Mouse (Mus musculus) lung, embryonic 15.5 days (tissue): Measurements from ENCODE around the gene Thra. TPM values are rescaled to one million over a fixed set of nuclear protein-coding genes. Genes with fewer than 3 reads are reported as not detected.

Source experiments
- ATAC-seq: fragments of 200-750 bp; cut with Nextera tagmentation; 2 replicates; pipeline ENCODE4 v1.8.0; 2017; ENCODE audit warnings: moderate number of reproducible peaks, borderline replicate concordance; ENCODE audit not compliant: low FRiP score, low TSS enrichment; ENCODE audit errors: extremely low read depth
- H3K27ac ChIP-seq: fragments of 300-500 bp; sonication (generic); 2 replicates; pipeline ENCODE4 v1.5.1; 2015; ENCODE audit warnings: moderate library complexity, mild to moderate bottlenecking, inconsistent platforms
- H3K27me3 ChIP-seq: fragments of 300-500 bp; sonication (generic); 2 replicates; pipeline ENCODE4 v1.6.1; 2015; ENCODE audit warnings: inconsistent platforms
- H3K36me3 ChIP-seq: fragments of 300-500 bp; sonication (generic); 2 replicates; pipeline ENCODE4 v1.6.1; 2015; ENCODE audit warnings: inconsistent platforms
- H3K4me1 ChIP-seq: fragments of 300-500 bp; sonication (generic); 2 replicates; pipeline ENCODE4 v1.6.1; 2015; ENCODE audit warnings: inconsistent platforms
- H3K4me2 ChIP-seq: fragments of 300-500 bp; sonication (generic); 2 replicates; pipeline ENCODE4 v1.6.1; 2015; ENCODE audit warnings: inconsistent platforms, mild to moderate bottlenecking, moderate library complexity
- H3K4me3 ChIP-seq: fragments of 300-500 bp; sonication (generic); 2 replicates; pipeline ENCODE4 v1.5.1; 2015; ENCODE audit warnings: mild to moderate bottlenecking, inconsistent platforms
- H3K9ac ChIP-seq: fragments of 300-500 bp; sonication (generic); 2 replicates; pipeline ENCODE4 v1.6.1; 2015; ENCODE audit warnings: inconsistent platforms
- H3K9me3 ChIP-seq: fragments of 300-500 bp; sonication (generic); 2 replicates; pipeline ENCODE4 v1.6.1; 2016; ENCODE audit warnings: inconsistent platforms
- WGBS: fragments of 180-500 bp; shearing (Covaris S2); methylation state at CpG from one replicate; pipeline ENCODE4 v1.1.7; 2015; 5-methylcytosine and 5-hydroxymethylcytosine counted together
- polyA plus RNA-seq: library from polyadenylated mRNA; unstranded; fragments of >200 nt; fragmentation: Nextera tagmentation; extraction: Ambion mirVana; gene quantifications from 2 replicates; pipeline ENCODE4 v1.2.1, GENCODE M21; 2015

Thra gene
- polyA plus RNA-seq, 1 experiment from 2014 or later: 35.6 TPM

DNA sequence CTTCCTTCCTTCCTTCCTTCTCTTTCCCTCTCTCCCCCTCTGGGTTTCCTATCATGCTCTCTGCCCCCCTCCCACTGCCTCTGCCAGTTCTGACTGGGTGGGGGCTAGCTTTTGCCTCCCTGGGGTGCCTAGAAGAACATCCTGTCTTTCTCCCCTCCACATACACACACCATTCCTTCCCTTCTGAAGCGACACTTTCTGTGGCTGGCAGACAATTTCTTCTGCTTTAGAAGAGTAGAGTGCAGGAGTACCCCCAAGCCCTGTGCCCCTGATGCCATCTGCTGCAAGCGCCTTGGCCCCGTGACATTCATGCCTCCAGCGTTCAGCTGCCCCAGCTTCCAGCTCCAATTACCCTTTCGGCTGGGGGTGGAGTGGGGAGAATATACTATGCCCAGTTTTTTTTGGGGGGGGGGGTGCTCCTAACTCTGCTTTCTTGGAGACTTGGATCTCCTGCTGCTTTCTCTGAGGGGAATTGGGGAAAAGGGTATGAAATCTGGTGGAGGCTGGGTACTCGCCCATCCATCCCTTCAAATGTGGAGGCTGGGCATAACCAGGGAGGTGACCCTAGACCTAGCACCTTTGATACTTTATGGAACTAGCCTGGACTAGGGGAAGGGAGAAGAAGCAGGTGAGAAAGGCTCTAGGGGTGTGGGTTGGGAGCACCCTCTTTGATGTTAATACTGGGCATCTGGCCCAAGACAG, 7.5 kb downstream of the Thra start:
- Histone ChIP-seq H3K4me3 (no peak overlapping the region), H3K9me3 (no peaks in the 10 kb centered on the region), H3K9ac (peak overlapping the region; percentile 20; the same call in 1 of the 2 replicates), H3K27me3 (no peaks in the 10 kb centered on the region), H3K27ac (peak overlapping the region; percentile 93), H3K36me3 (no peaks in the 10 kb centered on the region), H3K4me2 (peak overlapping the region; percentile 41), H3K4me1 (peaks cover 98% of the 10 kb centered on the region)
- WGBS: 25% methylated on average over 6 of the region's 6 CpGs
- no peak for ATAC-seq

DNA sequence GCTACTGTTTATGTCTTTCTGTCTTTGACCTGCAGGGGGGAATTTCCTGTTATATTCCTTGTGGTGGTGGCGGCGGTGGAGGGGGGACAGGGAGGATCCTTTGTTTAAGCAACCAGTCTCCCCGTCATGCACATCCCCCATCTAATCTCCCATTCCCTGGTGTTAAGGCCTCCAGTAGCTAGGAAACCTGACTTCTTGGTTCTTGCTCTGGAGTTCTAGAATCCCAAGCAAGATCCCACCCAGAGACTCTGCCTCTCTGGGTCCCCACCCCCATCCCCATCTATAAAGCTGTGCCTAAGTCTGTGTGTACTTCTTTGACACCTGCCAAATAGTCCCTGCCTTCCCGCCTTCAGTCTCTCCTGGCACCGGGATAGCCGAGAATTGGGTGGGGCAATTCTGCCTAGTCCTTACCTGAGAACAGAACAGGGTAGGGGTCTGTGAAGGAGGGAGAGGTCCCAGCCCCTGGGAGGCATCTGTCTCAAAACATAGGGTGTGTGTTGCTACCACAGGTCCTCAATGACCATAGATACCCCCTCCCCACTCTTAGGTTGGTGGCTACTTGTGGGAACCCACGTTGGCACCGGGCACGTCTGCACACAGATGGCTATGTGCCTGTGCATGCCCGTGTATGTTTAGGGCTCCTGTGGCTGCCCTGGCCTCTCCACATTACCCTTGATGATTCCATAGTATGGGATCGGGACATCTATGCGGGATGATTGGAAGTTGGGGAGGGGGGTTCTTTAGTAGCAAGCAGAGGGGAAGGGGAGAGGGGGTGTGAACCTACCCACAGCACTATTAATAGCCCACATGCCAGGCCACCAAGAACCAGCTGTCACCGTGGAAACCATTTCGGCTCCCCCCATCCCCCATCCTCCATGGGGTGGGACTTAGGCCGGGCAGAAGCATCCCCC, 8.3 kb downstream of the Thra start:
- Histone ChIP-seq H3K4me1 (peaks cover 98% of the 10 kb centered on the region), H3K36me3 (0 out of 2 replicates have a peak, but pooled peaks cover 3% of the 10 kb centered on the region), H3K27me3 (no peaks in the 10 kb centered on the region), H3K4me3 (no peak overlapping the region), H3K27ac (peak overlapping the region; percentile 93), H3K4me2 (peak overlapping the region; percentile 41), H3K9me3 (no peaks in the 10 kb centered on the region), H3K9ac (peak overlapping the region; percentile 20; the same call in 1 of the 2 replicates)
- ATAC-seq: no peak
- WGBS: 23% methylated on average over 15 of the region's 15 CpGs

DNA sequence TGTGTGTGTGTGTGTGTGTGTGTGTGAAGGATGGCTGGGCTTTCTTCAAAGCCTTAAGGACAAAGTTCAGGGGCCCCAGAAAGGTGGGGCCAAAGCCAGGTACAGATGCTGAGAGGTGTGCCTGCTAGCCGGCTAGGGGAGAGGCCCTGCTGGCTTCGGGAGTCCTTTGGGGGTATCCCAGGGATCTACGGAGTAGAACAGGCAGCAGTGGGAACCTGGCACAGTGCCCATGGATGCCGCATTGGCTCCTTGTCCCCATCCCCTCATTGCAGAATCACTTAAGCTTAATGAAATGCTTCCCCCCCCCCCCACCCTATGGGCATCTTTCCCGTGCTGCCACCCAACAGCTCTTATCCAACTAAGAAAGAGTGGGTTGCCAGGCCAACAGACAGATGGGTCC, 9.3 kb downstream of the Thra start:
- Histone ChIP-seq H3K4me1 (peaks cover 98% of the 10 kb centered on the region), H3K9ac (no peak overlapping the region), H3K36me3 (0 out of 2 replicates have a peak, but pooled peaks cover 8% of the 10 kb centered on the region), H3K27me3 (no peaks in the 10 kb centered on the region), H3K9me3 (no peaks in the 10 kb centered on the region), H3K4me3 (no peak overlapping the region), H3K4me2 (peak overlapping the region; percentile 41; the same call in 1 of the 2 replicates), H3K27ac (peak overlapping the region; percentile 93)
- no peak for ATAC-seq
- 17% methylated on average over 5 of the region's 5 CpGs for WGBS

DNA sequence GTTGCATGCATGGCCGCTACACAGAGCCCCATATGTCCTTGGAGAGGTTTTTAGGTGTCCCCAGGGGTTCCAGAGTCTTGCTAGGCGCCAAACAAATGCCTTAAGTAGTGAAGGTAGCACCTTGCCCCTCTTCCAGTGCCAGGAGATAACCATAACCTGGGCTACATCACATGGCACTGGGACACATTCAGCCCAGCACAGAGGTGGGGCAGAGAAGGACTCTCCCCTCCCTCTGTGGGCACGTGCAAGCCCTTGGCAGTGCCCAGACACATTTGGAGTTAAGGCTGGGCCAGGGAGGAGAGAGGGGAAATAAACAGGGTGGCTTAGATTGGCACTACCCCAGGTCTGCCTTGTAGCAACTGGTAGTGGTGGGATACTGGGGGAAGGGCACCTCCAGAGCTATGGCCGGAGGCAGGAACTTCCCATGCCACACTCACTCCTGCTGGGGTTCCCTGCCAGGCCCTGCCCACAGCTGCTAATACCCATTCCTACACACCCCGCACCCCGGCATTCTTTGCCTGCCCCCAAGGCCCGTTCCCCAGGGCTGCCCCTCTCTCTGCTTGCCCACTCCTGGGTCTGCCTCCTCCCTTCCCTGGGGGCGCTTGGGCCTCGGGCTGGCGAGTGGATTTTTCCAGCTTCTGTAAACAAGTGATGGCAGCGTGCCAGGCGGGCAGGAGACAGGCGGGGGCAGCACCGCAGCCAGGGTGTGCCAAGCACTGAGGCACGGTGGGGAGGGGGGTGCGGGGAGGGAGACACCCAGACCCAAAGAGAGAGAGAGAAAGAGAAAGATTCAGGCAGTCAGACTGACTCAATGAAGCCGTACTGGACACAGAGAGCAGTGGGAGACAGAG, 10.1 kb downstream of the Thra start:
- Histone ChIP-seq H3K9me3 (no peaks in the 10 kb centered on the region), H3K4me3 (no peak overlapping the region), H3K4me1 (peaks cover 93% of the 10 kb centered on the region), H3K27me3 (no peaks in the 10 kb centered on the region), H3K36me3 (peaks cover 8% of the 10 kb centered on the region; the same call in 1 of the 2 replicates), H3K27ac (peak overlapping the region; percentile 93), H3K4me2 (peak overlapping the region; percentile 49), H3K9ac (peak overlapping the region; percentile 25; the same call in 1 of the 2 replicates)
- peak; percentile 56 for ATAC-seq
- WGBS: 14% methylated on average over 17 of the region's 17 CpGs

DNA sequence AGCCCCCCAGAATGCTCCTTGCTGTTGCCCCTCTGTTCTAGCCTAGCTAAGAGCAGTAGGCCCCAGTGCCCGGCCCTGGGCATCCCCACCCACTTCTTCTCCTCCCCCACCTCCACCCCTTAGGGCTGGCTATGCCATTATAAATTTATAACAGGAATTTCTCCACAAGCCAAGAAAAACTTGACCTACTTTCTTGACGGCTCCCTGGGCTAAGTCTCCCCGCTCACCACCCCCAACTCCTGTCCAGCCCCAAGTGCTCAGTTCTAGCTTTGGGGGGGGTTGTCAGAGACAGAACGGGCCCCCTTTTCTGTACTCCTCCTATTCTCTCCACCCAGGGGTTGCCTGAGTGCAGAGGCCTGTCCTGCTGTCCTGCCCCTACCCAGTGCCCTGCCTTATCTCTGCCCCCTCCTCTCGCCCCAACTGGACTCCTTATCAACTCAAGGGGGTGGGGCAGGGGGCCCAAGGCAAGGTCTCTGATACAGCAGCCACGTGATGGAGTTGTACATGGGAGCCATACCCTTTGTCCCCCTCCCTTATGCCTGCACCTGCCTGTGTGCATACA, 10.9 kb downstream of the Thra start:
- peak overlapping the region; percentile 25; the same call in 1 of the 2 replicates for H3K9ac ChIP-seq
- peaks cover 86% of the 10 kb centered on the region for H3K4me1 ChIP-seq
- peaks cover 15% of the 10 kb centered on the region for H3K36me3 ChIP-seq
- 9% methylated on average over 6 of the region's 6 CpGs for WGBS
- H3K9me3 ChIP-seq: no peaks in the 10 kb centered on the region
- peak overlapping the region; percentile 93 for H3K27ac ChIP-seq
- H3K27me3 ChIP-seq: no peaks in the 10 kb centered on the region
- peak overlapping the region; percentile 49 for H3K4me2 ChIP-seq
- no peak overlapping the region for H3K4me3 ChIP-seq
- peak; percentile 23; the same call in 1 of the 2 replicates for ATAC-seq

DNA sequence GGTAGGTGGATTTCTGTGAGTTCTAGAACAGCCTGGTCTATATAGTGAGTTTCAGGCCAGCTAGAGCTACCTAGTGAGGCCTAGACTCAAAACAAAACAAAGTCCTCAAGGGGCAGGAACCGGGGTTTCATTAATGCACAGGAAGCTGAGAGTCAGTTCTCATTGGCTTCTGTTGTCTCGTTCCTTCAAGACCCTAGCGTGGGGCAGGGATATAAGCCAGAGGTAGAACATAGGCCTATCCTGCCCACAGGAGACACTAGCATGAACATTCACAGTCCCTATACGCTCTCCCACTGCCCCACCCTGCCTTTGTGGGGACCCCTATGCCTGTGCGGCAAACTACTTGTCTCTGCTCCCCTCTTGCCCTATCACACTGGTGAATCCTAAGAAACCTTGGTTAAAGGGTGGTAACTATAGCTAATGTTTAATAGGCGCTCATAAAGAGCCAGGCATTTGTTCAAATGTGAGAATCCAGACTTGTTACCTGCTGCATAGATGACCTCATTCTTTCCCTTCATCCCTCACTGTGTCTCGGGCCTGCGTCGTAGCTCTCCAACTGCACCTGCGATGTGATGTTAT, 12.2 kb downstream of the Thra start:
- no peak overlapping the region for H3K9ac ChIP-seq
- peak overlapping the region; percentile 93 for H3K27ac ChIP-seq
- H3K4me3 ChIP-seq: no peak overlapping the region
- no peaks in the 10 kb centered on the region for H3K9me3 ChIP-seq
- H3K27me3 ChIP-seq: no peaks in the 10 kb centered on the region
- 77% methylated on average over 10 of the region's 10 CpGs for WGBS
- ATAC-seq: no peak
- no peak overlapping the region for H3K4me2 ChIP-seq
- H3K36me3 ChIP-seq: peaks cover 29% of the 10 kb centered on the region
- H3K4me1 ChIP-seq: peaks cover 74% of the 10 kb centered on the region

DNA sequence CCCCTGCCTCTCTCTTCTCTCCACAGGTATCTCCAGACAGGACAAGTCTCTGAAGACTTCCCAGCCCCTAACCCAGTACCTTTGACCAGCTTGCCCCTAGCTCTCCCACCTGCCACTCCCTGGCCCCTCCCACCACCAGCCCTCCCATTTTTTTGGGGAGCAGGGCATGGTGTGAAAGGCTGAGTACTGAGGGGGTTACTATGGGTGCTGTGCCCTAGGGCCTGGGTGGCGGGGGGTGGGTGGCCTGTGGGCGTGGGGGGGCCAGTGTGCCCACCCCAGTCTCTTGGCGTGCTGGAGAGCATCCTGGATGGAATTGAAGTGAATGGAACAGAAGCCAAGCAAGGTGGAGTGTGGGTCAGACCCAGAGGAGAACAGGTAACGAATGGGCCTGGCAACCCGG, 12.8 kb downstream of the Thra start:
- no peaks in the 10 kb centered on the region for H3K27me3 ChIP-seq
- H3K4me2 ChIP-seq: no peak overlapping the region
- no peak overlapping the region for H3K9ac ChIP-seq
- 90% methylated on average over 5 of the region's 5 CpGs for WGBS
- no peak overlapping the region for H3K4me3 ChIP-seq
- H3K9me3 ChIP-seq: no peaks in the 10 kb centered on the region
- 0 out of 2 replicates have a peak overlapping the region, but pooled peaks have one; percentile 82 for H3K27ac ChIP-seq
- H3K36me3 ChIP-seq: peaks cover 32% of the 10 kb centered on the region
- H3K4me1 ChIP-seq: peaks cover 68% of the 10 kb centered on the region
- ATAC-seq: no peak

DNA sequence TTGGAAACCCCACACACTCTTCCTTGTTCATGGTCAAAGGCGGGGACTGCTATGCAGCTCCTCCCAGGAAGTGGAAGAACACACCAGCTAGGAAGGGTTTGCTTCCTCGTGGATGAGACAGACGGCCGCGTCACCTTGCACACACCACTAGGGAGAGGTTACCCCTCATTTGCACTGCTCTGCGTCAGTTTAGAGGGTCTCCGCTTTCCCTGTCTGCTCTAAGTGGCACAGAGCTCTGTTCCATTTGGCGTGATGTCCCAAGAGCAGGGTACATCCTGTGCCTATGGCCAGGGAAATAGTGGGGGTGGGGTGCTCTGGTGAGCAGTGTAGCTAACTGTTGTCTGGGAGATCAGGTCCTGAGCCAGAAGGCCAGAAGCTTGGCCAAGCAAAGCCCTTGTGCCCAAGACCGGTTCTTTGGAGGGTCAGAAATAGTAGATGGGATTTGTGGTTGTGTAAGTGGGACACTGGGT, 13.7 kb downstream of the Thra start:
- WGBS: 55% methylated on average over 9 of the region's 9 CpGs
- peak overlapping the region; percentile 82 for H3K27ac ChIP-seq
- no peak overlapping the region for H3K9ac ChIP-seq
- peaks cover 59% of the 10 kb centered on the region for H3K4me1 ChIP-seq
- H3K9me3 ChIP-seq: no peaks in the 10 kb centered on the region
- H3K27me3 ChIP-seq: no peaks in the 10 kb centered on the region
- no peak for ATAC-seq
- no peak overlapping the region for H3K4me3 ChIP-seq
- H3K4me2 ChIP-seq: no peak overlapping the region
- peaks cover 40% of the 10 kb centered on the region for H3K36me3 ChIP-seq

DNA sequence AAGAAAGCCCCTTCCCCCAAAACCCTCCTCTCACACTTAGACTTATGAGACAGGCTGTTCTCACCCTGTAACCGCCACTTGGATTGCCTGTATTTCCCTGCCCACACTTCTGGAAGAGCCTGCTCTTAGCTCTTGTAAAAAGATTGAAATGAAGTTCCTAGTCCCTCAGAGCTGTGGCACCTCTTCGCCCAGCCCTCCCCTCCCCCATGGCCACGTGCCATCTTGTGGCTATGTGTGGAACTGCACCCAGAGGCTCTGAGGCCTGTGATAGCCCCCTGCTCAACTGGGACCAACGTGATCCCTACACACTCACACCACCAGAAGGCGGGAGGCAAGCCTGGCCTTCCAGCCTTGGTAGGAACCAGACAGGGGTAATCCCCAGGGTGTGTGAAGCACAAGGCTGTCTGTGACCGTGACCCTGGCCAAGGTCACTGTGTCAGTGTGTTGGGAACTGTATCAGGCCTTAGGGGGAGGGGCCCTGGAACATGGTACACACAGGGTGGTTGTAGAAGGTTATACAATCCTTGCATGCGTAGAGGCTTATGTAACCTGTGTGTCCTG, 14.3 kb downstream of the Thra start:
- H3K4me1 ChIP-seq: peaks cover 54% of the 10 kb centered on the region
- no peak overlapping the region for H3K9ac ChIP-seq
- peaks cover 43% of the 10 kb centered on the region for H3K36me3 ChIP-seq

DNA sequence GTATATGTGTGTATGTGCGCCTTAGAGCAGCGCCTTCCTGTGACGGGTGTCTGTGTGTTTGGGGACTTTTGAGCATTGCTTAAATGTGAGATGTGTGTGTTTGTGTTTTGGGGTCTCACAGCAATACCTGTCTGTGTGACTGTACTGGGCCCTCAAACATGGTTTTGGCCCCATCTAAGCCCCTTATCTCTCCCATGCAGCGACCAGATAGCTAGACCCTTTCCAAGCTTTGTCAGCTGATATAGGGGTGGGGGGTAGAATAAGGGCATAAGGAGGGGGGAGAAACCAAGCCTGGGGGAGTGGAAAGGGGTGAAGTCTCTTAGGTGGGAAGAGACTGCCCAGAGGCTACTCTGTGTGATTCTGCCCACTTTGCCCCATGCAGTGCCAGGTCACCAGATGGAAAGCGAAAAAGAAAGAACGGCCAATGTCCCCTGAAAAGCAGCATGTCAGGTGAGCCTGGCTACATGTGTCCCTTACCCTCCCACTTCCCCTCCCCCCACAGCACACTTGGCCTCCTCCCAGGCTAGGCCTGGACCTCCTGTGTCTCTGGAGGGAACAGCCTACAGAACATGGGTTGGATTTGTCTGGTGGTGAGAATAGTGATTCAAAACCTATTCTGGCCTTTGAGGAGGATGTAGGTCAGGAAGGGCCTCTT, 15.4 kb downstream of the Thra start:
- Histone ChIP-seq H3K4me3 (no peak overlapping the region), H3K4me2 (no peak overlapping the region), H3K27ac (no peak overlapping the region), H3K9me3 (no peaks in the 10 kb centered on the region), H3K27me3 (no peaks in the 10 kb centered on the region), H3K36me3 (peaks cover 54% of the 10 kb centered on the region), H3K9ac (no peak overlapping the region), H3K4me1 (peaks cover 42% of the 10 kb centered on the region)
- ATAC-seq: no peak
- WGBS: 90% methylated on average over 6 of the region's 6 CpGs

More for the DNA sequence above, 14.3 kb downstream of the Thra start:
- Histone ChIP-seq H3K27ac (peak overlapping the region; percentile 82), H3K27me3 (no peaks in the 10 kb centered on the region), H3K4me3 (no peak overlapping the region), H3K9me3 (no peaks in the 10 kb centered on the region), H3K4me2 (no peak overlapping the region)
- peak; percentile 11 for ATAC-seq
- WGBS: 22% methylated on average over 7 of the region's 7 CpGs
